Mouse (Mus musculus): ENCODE results near the gene Urah.

- TF ChIP-seq POLR2A (IDR thresholded peaks at IDR 0.05; ENCODE audit: low read depth, low read length) (no peak), TCF12 (IDR thresholded peaks at IDR 0.05; ENCODE audit: low read depth, low read length) (no peak)
These were observed 4.7 kb downstream of the Urah start for GRCm38 (mm10) chr7:140839556-140839955.
